Mouse (Mus musculus): ENCODE data around the gene Mbd3.

Mbd3 gene

DNA sequence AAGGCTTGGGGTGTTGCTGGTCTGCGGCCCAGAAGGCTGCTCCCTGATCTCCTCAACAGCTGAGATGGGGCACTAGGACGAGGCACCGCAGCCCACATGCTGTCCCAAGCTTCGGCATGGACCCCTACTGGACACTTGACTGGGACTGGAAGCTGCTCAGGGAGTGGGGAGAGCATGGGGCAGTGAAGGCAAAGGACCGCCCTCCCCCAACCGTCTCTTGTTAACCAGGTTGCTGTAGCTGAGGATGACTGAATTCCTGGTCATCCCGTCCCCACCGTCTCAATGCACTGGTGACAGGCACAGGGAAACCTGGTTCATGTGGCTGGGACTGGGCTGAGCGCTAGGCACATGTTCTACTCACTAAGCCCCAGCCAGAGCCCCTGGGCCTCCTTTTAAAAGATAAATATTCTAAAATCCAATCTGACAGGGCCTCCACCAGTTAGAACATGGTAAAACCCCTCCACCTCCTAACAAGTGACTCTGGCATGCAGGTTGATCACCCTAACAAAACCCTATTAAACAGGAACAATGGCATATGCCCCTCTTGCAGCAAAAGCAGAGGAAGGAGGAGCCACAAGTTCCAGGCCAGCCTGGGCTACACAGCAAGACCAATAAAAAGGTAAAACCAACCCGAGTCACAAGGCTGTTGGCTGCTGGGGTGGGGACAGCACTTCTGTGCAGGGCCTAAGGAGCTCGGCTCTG is 2.4 kb downstream of the Mbd3 start:
- no peak for DNase-seq (ENCODE audit: low spot score in 2 of 2)

DNA sequence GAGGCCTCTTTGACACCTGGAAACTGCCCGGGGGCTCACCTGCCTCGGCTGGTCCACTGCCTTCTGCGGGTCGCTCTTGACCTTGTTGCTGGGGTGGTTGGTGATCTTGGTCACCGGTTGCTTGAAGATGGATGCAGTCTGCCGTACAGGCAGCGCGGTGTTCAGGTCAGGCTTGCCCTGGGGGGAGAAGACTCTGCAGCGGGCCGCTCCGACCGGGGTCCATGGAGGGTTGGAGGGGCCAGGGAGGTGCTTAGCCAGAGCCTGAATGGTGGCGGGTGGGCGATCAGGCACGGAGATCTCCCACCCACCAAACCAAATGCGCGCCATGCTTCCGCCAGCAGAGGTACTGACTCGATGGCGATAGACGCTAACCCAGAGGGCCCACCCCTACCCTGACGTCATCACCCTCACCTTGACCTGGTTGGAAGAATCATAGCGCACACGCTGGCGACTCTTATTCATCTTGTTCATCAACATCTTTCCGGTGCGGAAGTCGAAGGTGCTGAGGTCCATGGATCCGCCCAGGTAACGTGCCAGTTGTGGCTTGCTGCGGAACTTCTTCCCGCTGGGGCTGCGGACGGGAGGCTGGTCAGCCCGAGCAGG is 4.2 kb downstream of the Mbd3 start:
- DNase-seq (ENCODE audit: low spot score in 2 of 2), result no peak

GRCm38 (mm10) chr10:80392687-80393086 is 6.7 kb downstream of the Mbd3 start:
- DNase-seq (ENCODE audit: low spot score in 2 of 2), result no peak

- no peak for DNase-seq (ENCODE audit: low spot score in 2 of 2)
Observed at GRCm38 (mm10) chr10:80390697-80391096, 8.7 kb downstream of the Mbd3 start.

DNA sequence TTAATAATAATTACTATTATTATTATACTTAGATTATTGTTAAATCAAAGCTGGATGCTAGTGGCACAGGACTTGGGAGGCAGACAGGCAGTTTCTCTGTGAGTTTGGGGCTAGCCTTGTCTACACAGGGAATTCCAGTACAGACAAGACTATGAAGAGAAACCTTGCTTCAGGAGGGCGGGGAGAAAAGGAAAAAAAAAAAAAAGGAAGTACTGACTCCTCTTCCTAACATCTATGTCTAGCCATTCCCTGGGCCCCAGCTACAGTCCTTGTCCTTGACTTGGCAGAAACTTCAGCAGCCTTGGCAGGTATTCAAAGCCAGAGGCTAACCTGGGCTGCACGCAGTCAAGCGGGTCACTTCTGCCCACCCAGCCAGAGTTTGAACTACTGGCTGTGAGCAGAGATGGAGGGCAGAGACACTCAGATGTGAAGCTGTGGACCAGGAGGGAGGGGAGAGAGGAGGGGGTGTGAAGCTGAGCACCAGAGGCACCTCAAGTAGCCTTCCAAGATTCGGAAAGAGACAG is 10.1 kb downstream of the Mbd3 start:
- no peak for DNase-seq (ENCODE audit: low spot score in 2 of 2)

DNA sequence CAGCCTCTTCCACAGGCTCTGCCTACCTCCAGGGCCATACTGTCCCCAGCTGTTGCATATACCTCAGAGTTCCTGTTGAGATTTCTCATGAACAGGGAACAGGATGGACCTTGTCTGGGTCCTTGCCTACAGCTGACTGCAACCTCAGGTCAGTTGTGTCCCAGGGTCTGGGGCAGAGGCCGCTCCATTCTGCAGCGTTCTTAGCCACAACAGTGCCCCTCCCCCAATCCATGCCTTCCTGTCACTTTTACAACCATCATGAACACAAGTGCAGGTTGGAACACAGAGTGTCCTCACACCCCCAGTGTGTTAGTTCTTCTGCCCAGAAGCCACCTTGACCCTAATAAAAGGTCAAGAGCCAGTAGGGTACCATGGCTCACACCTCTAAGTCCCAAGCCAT is 10.6 kb downstream of the Mbd3 start:
- DNase-seq (ENCODE audit: low spot score in 2 of 2), result no peak

DNA sequence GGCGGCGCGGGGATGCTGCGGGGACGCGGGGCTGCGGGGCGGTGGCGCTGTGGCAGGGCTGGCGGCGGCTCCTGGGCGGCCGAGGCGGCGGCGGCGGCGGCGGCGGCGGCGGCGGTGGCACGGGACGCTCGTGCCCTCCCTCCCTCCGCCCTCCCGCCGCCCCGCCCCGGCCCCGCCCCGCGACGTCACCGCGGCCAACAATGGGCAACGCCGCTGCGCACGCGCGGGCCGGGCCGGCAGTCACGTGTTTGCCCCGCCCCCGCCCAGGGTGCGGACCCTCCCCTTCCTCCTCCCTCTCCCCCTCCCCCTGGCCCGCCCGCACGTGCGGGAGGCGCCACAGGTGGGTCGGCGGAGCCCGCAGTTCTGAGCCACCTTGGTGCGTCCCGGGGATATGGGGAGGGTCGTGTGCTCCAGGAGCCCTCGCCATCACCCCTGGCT is 11.8 kb downstream of the Mbd3 start, which contains the start of gene Mex3d:
TSS of gene Mex3d (minus strand) at position 138 of the 438 bp plus-strand sequence.
- peak; percentile 72 to 85 for DNase-seq (ENCODE audit: low spot score in 2 of 2)

- DNase-seq (ENCODE audit: low spot score in 2 of 2), result peak in 1 of 2 experiments; percentile 18
Observed at GRCm38 (mm10) chr10:80386735-80387471, 12.4 kb downstream of the Mbd3 start.

GRCm38 (mm10) chr10:80385811-80386734 is 13.3 kb downstream of the Mbd3 start:
- DNase-seq (ENCODE audit: low spot score in 2 of 2), result no peak

- DNase-seq (ENCODE audit: low spot score in 2 of 2), result no peak
Observed at GRCm38 (mm10) chr10:80385310-80385709, 14.0 kb downstream of the Mbd3 start.

DNA sequence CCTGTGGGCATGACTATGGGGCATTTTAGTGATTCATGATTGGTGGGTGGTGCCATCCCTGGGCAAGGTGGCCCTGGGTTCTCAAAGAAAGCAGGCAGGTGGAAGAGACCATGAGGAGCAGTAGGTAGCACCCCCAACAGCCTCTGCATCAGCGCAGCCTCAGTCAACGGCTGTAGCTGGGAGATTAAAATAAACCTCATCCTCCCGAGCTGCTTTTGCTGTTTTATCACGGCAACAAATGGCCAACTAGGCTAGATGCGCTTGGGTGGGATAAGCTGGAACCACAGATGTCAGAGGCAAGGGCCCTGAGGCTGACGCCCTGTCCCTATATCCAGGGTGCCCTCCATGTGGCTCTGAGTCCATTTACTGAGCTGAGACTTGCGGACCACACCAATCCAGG is 14.6 kb downstream of the Mbd3 start:
- no peak for DNase-seq (ENCODE audit: low spot score in 2 of 2)

- no peak for DNase-seq (ENCODE audit: low spot score in 2 of 2)
Observed at GRCm38 (mm10) chr10:80384115-80384639, 15.2 kb downstream of the Mbd3 start.

- no peak for DNase-seq (ENCODE audit: low spot score in 2 of 2)
Observed at GRCm38 (mm10) chr10:80383431-80383830, 15.9 kb downstream of the Mbd3 start.

- no peak for DNase-seq (ENCODE audit: low spot score in 2 of 2)
Observed at GRCm38 (mm10) chr10:80382641-80383365, 16.5 kb downstream of the Mbd3 start.

- no peak for DNase-seq (ENCODE audit: low spot score in 2 of 2)
Observed at GRCm38 (mm10) chr10:80377716-80378115, 21.6 kb downstream of the Mbd3 start.

- DNase-seq (ENCODE audit: low spot score in 2 of 2), result peak; percentile 77 to 88
Observed at GRCm38 (mm10) chr10:80376160-80376559, 23.2 kb downstream of the Mbd3 start.

- DNase-seq (ENCODE audit: low spot score in 2 of 2), result peak; percentile 69 to 77
Observed at GRCm38 (mm10) chr10:80374063-80374462, 25.3 kb downstream of the Mbd3 start.

GRCm38 (mm10) chr10:80372706-80373105 is 26.6 kb downstream of the Mbd3 start:
- no peak for DNase-seq (ENCODE audit: low spot score in 2 of 2)

DNA sequence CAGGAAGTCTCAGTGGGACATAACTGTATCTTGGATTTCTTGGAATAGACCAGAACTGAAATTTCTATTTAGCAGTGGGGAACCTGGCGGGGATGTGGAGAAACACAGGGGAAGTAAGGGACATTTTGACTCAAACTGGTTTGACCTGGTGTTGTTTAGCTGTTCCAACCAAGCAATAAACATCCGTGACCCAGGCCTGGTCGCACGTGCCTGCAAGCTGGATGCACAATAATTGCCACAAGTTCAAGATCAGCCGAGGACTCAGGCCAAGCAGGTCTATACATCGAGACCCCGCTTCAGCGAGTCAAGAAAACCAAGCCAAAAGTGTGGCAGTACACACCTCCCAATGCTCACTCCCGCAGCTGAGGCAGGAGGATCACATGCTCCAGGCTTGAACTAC is 27.4 kb downstream of the Mbd3 start:
- DNase-seq (ENCODE audit: low spot score in 2 of 2), result no peak

DNA sequence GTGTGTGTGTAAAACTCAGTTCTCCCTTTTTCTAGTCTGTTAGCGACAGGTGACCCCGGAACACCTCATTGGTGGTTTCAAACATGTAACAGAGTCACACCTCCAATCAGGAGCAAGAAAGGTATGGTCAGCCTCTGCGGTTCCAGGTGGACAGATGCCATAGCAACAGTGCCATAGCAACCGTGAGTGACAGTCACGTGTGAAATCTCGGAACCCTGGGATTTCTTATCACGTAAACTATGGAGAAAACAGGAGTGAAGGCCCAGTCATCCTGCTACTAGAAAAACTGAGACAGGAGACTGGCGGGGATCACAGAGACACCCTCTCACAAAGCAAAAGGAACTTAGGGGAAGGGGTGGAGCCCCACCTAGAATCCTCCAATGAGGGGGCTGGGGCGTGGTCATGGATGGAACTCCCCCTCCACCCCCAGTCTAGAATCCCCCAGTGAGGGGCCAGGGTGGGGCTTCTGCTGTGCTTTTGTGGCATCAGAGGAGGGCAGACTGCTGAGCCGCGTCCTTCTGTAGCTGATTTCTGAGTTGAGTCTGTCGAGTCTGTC is 27.9 kb downstream of the Mbd3 start:
- DNase-seq (ENCODE audit: low spot score in 2 of 2), result no peak
